Mouse (Mus musculus): Measurements from ENCODE around the gene Gnao1.

Gnao1 gene

DNA sequence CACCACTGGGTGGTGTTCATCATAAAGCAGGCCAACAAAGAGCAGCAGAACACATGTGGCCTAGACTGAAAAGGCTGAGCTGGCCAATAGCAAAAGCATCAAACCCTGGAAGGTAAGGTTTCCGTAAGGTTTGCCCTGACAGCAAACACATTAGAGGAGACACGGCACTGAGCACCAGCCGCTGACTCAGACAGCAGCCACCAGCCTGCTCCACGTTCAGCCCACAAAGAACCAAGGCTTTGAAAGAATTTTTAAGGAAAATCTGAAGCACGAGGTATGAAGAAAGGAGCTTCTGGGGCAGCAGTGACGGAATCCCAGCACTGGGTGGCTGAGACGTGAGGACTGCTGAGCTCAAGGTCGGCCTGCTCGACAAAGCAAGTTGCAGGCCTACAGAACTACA lies 194.4 kb downstream of the Gnao1 start:
- DNase-seq (ENCODE audit: low spot score) = no peak

- no peak for DNase-seq (ENCODE audit: low spot score)
Observed at GRCm38 (mm10) chr8:94009243-94009845, 199.6 kb downstream of the Gnao1 start.

GRCm38 (mm10) chr8:94010101-94010705 lies 200.4 kb downstream of the Gnao1 start:
- no peak for DNase-seq (ENCODE audit: low spot score)

DNA sequence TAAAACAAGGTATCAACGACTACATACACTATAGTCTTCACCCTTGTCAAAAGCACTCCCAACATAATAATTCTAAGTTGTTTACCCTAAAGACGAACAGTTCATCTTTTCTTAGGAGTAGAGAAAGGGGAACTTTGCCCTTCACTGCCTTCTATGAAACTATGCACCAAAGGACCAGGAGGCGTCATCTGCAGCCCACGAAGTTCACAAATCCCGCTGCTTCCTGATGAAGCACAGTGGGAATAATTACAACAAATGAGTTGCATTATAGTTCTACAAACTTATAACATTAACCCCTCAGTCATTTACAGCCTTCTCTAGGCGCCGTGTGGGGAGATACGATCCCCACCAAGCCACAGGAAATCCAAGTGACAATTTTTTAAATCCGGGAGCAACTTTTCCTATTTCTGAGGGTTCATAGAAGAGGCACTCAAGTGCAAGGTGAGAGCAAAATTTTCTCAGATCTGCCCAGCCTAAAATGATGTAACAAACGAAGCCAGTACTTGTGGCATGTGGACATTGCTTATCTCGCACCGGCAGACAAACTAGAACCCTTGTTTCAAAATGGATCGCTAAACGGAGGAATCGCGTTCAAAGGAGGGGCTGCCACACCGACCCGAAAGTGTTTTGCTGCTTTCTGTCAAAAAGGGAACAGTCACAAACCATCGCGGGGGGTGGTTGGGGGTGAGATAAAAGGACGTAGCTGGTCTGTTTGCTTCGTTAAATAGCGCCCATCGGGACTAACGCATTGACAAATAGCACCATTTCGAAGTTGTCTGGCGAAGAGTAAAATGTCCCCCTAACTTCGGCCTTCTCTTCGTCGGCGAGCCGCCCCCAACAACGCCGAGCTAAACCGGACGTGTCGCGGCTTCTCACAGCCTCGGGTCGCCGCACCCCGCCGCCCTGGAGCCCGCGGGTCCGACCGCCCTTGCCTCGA lies 201.6 kb downstream of the Gnao1 start:
- peak; percentile 29 for DNase-seq (ENCODE audit: low spot score)

GRCm38 (mm10) chr8:94012013-94012951 lies 202.5 kb downstream of the Gnao1 start, which contains the start of gene Amfr:
TSS of gene Amfr (minus strand) at chr8:94012842.
- DNase-seq (ENCODE audit: low spot score) = peak; percentile 73

GRCm38 (mm10) chr8:94013026-94013612 lies 203.4 kb downstream of the Gnao1 start:
- no peak for DNase-seq (ENCODE audit: low spot score)
